ENCODE assay signal across 19 mouse cellular contexts in the genomic region with DNA sequence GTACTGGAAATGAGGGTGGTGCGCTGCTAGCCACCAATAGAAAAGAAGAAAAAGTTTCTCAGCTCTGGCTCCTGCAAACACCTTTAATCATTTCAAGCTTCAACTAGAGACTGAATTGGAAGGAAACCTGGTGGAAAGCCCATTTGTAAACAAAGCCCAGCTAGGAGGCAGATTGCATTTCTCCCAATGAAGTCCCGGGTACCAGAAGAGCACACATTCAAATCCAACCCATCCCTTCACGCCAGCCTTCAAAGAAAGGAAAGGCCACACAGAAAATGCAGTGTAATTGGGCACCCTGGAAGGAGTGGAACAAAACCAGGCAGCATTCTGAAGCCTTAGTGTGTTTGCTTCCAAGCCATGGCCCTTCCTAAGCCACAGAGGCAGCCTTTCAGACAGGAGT.
DNase-seq lines count a peak whose midpoint lies in the region; ATAC-seq and TF ChIP-seq lines count a peak whose summit lies in the region.
"Had no signal": no experiment of that assay in that cellular context is flagged by ENCODE, and none has a peak within 500 bp of the region (broad histone marks: within the 10 kb centered on the region; RNA-seq: fewer than 3 reads in every experiment).

No protein-coding gene starts in this region.

- H3K36me3 ChIP-seq in forebrain, embryonic 15.5 days, result no peaks in the 10 kb centered on the region
- no peaks in the 10 kb centered on the region for H3K36me3 ChIP-seq in forebrain, embryonic 10.5 days (replicated peaks)
- no peaks in the 10 kb centered on the region for H3K36me3 ChIP-seq in forebrain, postnatal 0 days (ENCODE audit: insufficient read depth)
- H3K36me3 ChIP-seq: embryonic facial prominence, embryonic 12.5 days; embryonic facial prominence, embryonic 15.5 days; hindbrain, embryonic 12.5 days; hindbrain, embryonic 15.5 days had no signal

- DNase-seq in forebrain, embryonic 10.5 days (ENCODE audit: extremely low spot score, low spot score), result no peak
- peak; percentile 46 for DNase-seq in layer of hippocampus, adult 9-11 months
- no peak for DNase-seq in layer of hippocampus, postnatal 36 days
- DNase-seq in forebrain, postnatal 0 days, result no peak
- no peak for DNase-seq in cerebellum, postnatal 25 days
- DNase-seq: adrenal gland, adult 8-10 months; adrenal gland, postnatal 25 days; cerebellum, adult 18-20 months; cerebellum, adult 9-10 months; gastrocnemius, postnatal 10 days; gastrocnemius, postnatal 36 days had no signal

- H3K27me3 ChIP-seq in forebrain, embryonic 15.5 days, result no peaks in the 10 kb centered on the region
- H3K27me3 ChIP-seq in forebrain, embryonic 10.5 days (ENCODE audit: poor library complexity, severe bottlenecking), result no peaks in the 10 kb centered on the region
- no peaks in the 10 kb centered on the region for H3K27me3 ChIP-seq in forebrain, postnatal 0 days (ENCODE audit: insufficient read depth, low read length)
- H3K27me3 ChIP-seq: embryonic facial prominence, embryonic 12.5 days; embryonic facial prominence, embryonic 15.5 days; hindbrain, embryonic 12.5 days; hindbrain, embryonic 15.5 days had no signal

- H3K9ac ChIP-seq in forebrain, embryonic 15.5 days (replicated peaks), result no peak overlapping the region
- no peak overlapping the region for H3K9ac ChIP-seq in forebrain, postnatal 0 days
- H3K9ac ChIP-seq: embryonic facial prominence, embryonic 12.5 days; embryonic facial prominence, embryonic 15.5 days; hindbrain, embryonic 12.5 days; hindbrain, embryonic 15.5 days had no signal

- H3K4me3 ChIP-seq in forebrain, embryonic 15.5 days, result no peak overlapping the region
- H3K4me3 ChIP-seq in forebrain, embryonic 10.5 days, result no peak overlapping the region
- H3K4me3 ChIP-seq in forebrain, postnatal 0 days (ENCODE audit: low read depth, low read length), result no peak overlapping the region
- H3K4me3 ChIP-seq: embryonic facial prominence, embryonic 12.5 days; embryonic facial prominence, embryonic 15.5 days; hindbrain, embryonic 12.5 days; hindbrain, embryonic 15.5 days had no signal

- H3K9me3 ChIP-seq in forebrain, embryonic 15.5 days, result no peaks in the 10 kb centered on the region
- no peaks in the 10 kb centered on the region for H3K9me3 ChIP-seq in forebrain, embryonic 10.5 days
- no peaks in the 10 kb centered on the region for H3K9me3 ChIP-seq in forebrain, postnatal 0 days (ENCODE audit: low read length)
- H3K9me3 ChIP-seq: embryonic facial prominence, embryonic 12.5 days; embryonic facial prominence, embryonic 15.5 days; hindbrain, embryonic 12.5 days; hindbrain, embryonic 15.5 days had no signal

- TF ChIP-seq CTCF in forebrain, postnatal 0 days (IDR thresholded peaks at IDR 0.05; ENCODE audit: low read depth), result no peak

- no peak overlapping the region for H3K4me2 ChIP-seq in forebrain, embryonic 15.5 days (replicated peaks)
- H3K4me2 ChIP-seq in forebrain, postnatal 0 days (ENCODE audit: low read depth), result no peak overlapping the region
- H3K4me2 ChIP-seq: embryonic facial prominence, embryonic 12.5 days; embryonic facial prominence, embryonic 15.5 days; heart, embryonic 11.5 days; hindbrain, embryonic 12.5 days; hindbrain, embryonic 15.5 days had no signal

- 0 out of 2 replicates have a peak overlapping the region, but pooled peaks have one; percentile 17 for H3K27ac ChIP-seq in forebrain, embryonic 15.5 days (replicated peaks)
- H3K27ac ChIP-seq in forebrain, embryonic 10.5 days, result no peak overlapping the region
- H3K27ac ChIP-seq in forebrain, postnatal 0 days (ENCODE audit: low read depth, low read length), result no peak overlapping the region
- H3K27ac ChIP-seq: embryonic facial prominence, embryonic 12.5 days; embryonic facial prominence, embryonic 15.5 days; hindbrain, embryonic 12.5 days; hindbrain, embryonic 15.5 days had no signal

- H3K4me1 ChIP-seq in forebrain, embryonic 15.5 days, result peaks cover 19% of the 10 kb centered on the region
- H3K4me1 ChIP-seq in forebrain, embryonic 10.5 days, result peaks cover 34% of the 10 kb centered on the region
- no peaks in the 10 kb centered on the region for H3K4me1 ChIP-seq in forebrain, postnatal 0 days (ENCODE audit: insufficient read depth)
- H3K4me1 ChIP-seq: embryonic facial prominence, embryonic 12.5 days; embryonic facial prominence, embryonic 15.5 days had no signal

- ATAC-seq in forebrain, embryonic 15.5 days (replicated peaks), result no peak
- ATAC-seq in forebrain, postnatal 0 days, result peak; percentile 30; the same call in 1 of the 2 replicates
- ATAC-seq: CD4-positive, CD25-positive, alpha-beta regulatory T cell, adult 4 months; intestine, postnatal 0 days had no signal

- WGBS in forebrain, embryonic 15.5 days, result 42% methylated on average over 3 of the region's 3 CpGs
- 71% methylated on average over 3 of the region's 3 CpGs for WGBS in forebrain, embryonic 10.5 days
- WGBS in forebrain, postnatal 0 days, result 48% methylated on average over 3 of the region's 3 CpGs
